Mouse (Mus musculus): ENCODE data around the gene Cdc25b.

DNA sequence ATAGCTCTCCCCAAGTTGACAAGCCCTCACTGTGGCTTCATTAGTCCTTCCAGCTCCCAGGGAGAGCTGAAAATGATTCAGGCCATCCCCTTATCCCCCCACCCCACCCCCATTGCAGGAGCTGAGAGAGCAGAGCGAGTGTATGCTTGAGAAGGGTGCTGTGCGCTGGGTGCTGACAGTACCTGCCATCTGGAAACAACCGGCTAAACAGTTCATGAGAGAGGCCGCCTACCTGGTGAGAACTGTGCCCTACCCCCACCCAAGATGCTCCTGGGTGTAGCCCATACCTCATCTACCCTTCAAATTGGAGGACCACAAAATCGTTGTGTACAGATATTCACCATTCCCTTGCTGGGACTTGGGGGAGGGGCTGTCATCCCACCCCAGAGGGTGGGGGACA, 47.5 kb upstream of the Cdc25b start:
- TF ChIP-seq MAX (IDR thresholded peaks at IDR 0.05; ENCODE audit: low read length), result no peak
- no peak for TF ChIP-seq CTCF (IDR thresholded peaks at IDR 0.05 in 2 of 3, conservative IDR thresholded peaks at IDR 0.05 in 1 of 3; ENCODE audit: control insufficient read depth in 1 of 3, insufficient read depth in 1 of 3, low read depth in 2 of 3, low read length in 3 of 3, poor library complexity in 1 of 3, severe bottlenecking in 1 of 3)
